Mouse (Mus musculus) bone marrow macrophage, adult 2 months (primary cell): ENCODE measurements around the gene Camk1d.

Experiments
- CTCF ChIP-seq: IDR thresholded peaks from 2 replicates; pipeline ENCODE4 v1.5.1; 2012; ENCODE audit warnings: low read depth, mild to moderate bottlenecking, low read length, moderate library complexity
- POLR2A ChIP-seq: IDR thresholded peaks from 2 replicates; pipeline ENCODE4 v1.6.1; 2012; ENCODE audit warnings: mild to moderate bottlenecking, low read depth, low read length, borderline replicate concordance

- TF ChIP-seq POLR2A = no peak
- TF ChIP-seq CTCF = no peak
Measured at GRCm38 (mm10) chr2:5388381-5388780, 325.9 kb downstream of the Camk1d start.
